Mouse (Mus musculus) layer of hippocampus, adult 2 months (tissue): ENCODE measurements around the gene Spsb4. TPM values are rescaled to one million over a fixed set of nuclear protein-coding genes. Genes with fewer than 3 reads are reported as not detected.
A peak's percentile ranks its signal among the peaks of the same experiment; 100 is the strongest.

Experiments
- DNase-seq, 2 experiments: peaks; one replicate each; pipeline ENCODE4 v3.0.0; 2022; ENCODE audit warnings: low spot score in 2 of 2
- H3K27ac ChIP-seq: fragments of 200-600 bp; 2 replicates; pipeline ENCODE4 v1.8.1; 2022
- H3K4me3 ChIP-seq: fragments of 200-600 bp; 2 replicates; pipeline ENCODE4 v1.8.1; 2022; ENCODE audit warnings: mild to moderate bottlenecking
- CTCF ChIP-seq: fragments of 200-600 bp; conservative IDR thresholded peaks from 2 replicates; pipeline ENCODE4 v1.8.1; 2022; ENCODE audit warnings: antibody characterized with exemption, mild to moderate bottlenecking, moderate library complexity
- total RNA-seq, 2 experiments: library from RNA; stranded (reverse); gene quantifications; 2 replicates each; pipeline ENCODE4 v1.2.3; 2021

The Spsb4 gene
- total RNA-seq, 2 experiments from 2014 or later, result 4.9 to 5.1 TPM

- DNase-seq, result no peak
- no peak for TF ChIP-seq CTCF
- no peak overlapping the region for H3K4me3 ChIP-seq
- H3K27ac ChIP-seq, result no peak overlapping the region
These were observed 7.4 kb upstream of the Spsb4 start for GRCm38 (mm10) chr9:97026006-97026405.

GRCm38 (mm10) chr9:97024451-97024850, 5.8 kb upstream of the Spsb4 start:
- no peak overlapping the region for H3K4me3 ChIP-seq

GRCm38 (mm10) chr9:97022948-97023347, 4.3 kb upstream of the Spsb4 start:
- no peak for DNase-seq
- no peak overlapping the region for H3K4me3 ChIP-seq
- no peak overlapping the region for H3K27ac ChIP-seq
- TF ChIP-seq CTCF, result no peak

More at GRCm38 (mm10) chr9:97024451-97024850, 5.8 kb upstream of the Spsb4 start:
- DNase-seq, result no peak
- no peak for TF ChIP-seq CTCF
- no peak overlapping the region for H3K27ac ChIP-seq

- TF ChIP-seq CTCF, result no peak
- no peak overlapping the region for H3K4me3 ChIP-seq
- no peak overlapping the region for H3K27ac ChIP-seq
- no peak for DNase-seq
These were observed 3.7 kb upstream of the Spsb4 start for GRCm38 (mm10) chr9:97022371-97022770.

- DNase-seq, result no peak
- no peak for TF ChIP-seq CTCF
These were observed 1.5 kb upstream of the Spsb4 start for GRCm38 (mm10) chr9:97020152-97020551.

GRCm38 (mm10) chr9:97019686-97020085, 1.0 kb upstream of the Spsb4 start:
- no peak for TF ChIP-seq CTCF
- no peak overlapping the region for H3K4me3 ChIP-seq
- no peak for DNase-seq
- no peak overlapping the region for H3K27ac ChIP-seq

More at GRCm38 (mm10) chr9:97020152-97020551, 1.5 kb upstream of the Spsb4 start:
- Histone ChIP-seq H3K27ac (no peak overlapping the region), H3K4me3 (no peak overlapping the region)

GRCm38 (mm10) chr9:97019231-97019630, 588 bp upstream of the Spsb4 start:
- TF ChIP-seq CTCF, result no peak
- Histone ChIP-seq H3K4me3 (peak overlapping the region; percentile 70), H3K27ac (peak overlapping the region; percentile 82; the same call in 1 of the 2 replicates)
- no peak for DNase-seq

- peak overlapping the region; percentile 82 for H3K27ac ChIP-seq
- peak; percentile 40 for TF ChIP-seq CTCF
- H3K4me3 ChIP-seq, result peak overlapping the region; percentile 70
- DNase-seq, result peak; percentile 34 to 51
These were observed 617 bp downstream of the Spsb4 start for GRCm38 (mm10) chr9:97017811-97018641.

GRCm38 (mm10) chr9:97017121-97017810, 1.4 kb downstream of the Spsb4 start:
- Histone ChIP-seq H3K4me3 (peak overlapping the region; percentile 70), H3K27ac (peak overlapping the region; percentile 82; the same call in 1 of the 2 replicates)
- no peak for DNase-seq
- TF ChIP-seq CTCF, result no peak

GRCm38 (mm10) chr9:97015751-97016150, 2.9 kb downstream of the Spsb4 start:
- DNase-seq, result no peak
- TF ChIP-seq CTCF, result no peak
- Histone ChIP-seq H3K27ac (peak overlapping the region; percentile 18; the same call in 1 of the 2 replicates), H3K4me3 (no peak overlapping the region)

- no peak overlapping the region for H3K4me3 ChIP-seq
- DNase-seq, result no peak
- peak overlapping the region; percentile 65 for H3K27ac ChIP-seq
- TF ChIP-seq CTCF, result no peak
These were observed 4.9 kb downstream of the Spsb4 start for GRCm38 (mm10) chr9:97013698-97014097.

- H3K4me3 ChIP-seq, result no peak overlapping the region
- peak overlapping the region; percentile 65 for H3K27ac ChIP-seq
- DNase-seq, result peak; percentile 27 to 58
- no peak for TF ChIP-seq CTCF
These were observed 5.5 kb downstream of the Spsb4 start for GRCm38 (mm10) chr9:97013153-97013552.

- DNase-seq, result peak; percentile 49 to 53
- no peak overlapping the region for H3K4me3 ChIP-seq
- TF ChIP-seq CTCF, result no peak
- H3K27ac ChIP-seq, result peak overlapping the region; percentile 29; the same call in 1 of the 2 replicates
These were observed 7.0 kb downstream of the Spsb4 start for GRCm38 (mm10) chr9:97011454-97012195.
